Mouse (Mus musculus): Measurements from ENCODE around the gene Nckap1.
"Not testable (repeated sequence)": the region's sequence is repeated elsewhere in the genome, so short reads cannot be mapped to it uniquely, and the experiment has no call there.

DNA sequence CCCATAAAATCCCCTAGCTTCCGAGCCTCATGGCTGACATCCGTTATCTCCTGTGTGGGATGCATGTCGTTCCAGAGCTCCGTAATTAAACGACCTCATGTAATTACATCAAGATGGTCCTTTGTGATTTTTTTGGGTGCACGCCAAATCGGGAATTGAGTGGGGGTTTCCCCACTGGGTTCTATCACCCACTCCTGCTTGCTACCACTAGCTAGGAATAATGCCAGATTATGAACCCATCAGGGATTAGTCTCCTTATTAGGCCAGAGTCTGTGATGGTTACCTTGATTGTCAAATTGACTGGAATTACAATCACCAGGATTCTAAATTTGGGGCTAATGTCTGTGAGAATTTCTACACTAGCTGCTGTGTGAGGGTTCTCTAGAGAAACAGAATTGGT is 85.9 kb downstream of the Nckap1 start:
- TF ChIP-seq CTCF, EP300 (IDR thresholded peaks at IDR 0.05; ENCODE audit: low read depth): not testable (repeated sequence)

Data from heart, postnatal 0 days (tissue).